Mouse (Mus musculus): ENCODE data around the gene Slc2a1.

Gene Slc2a1

DNA sequence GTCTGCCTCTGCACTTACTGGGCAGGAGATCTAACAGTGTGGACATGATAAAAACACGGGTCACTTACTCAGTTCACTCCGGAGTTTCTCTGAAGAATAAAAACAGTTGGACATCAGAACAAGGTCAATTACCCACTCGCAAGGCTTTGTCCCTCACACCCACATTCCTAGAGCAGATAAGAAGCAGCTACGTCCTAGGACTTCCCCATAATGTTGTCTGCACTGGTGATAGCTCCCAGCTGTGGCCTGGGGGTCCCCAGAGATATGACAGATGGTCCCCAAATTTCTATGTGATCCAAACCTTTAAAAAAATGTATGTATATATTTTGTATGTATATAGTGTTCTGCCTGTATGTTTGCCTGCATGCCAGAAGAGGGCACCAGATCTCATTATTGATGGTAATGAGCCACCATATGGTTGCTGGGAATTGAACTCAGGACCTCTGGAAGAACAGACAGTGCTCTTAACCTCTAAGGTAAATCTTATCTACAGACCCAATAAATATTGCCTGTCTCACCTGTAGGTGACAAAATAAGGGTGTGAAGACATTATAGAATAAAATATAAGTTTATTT lies 71.7 kb downstream of the Slc2a1 start:
- DNase-seq = no peak

DNA sequence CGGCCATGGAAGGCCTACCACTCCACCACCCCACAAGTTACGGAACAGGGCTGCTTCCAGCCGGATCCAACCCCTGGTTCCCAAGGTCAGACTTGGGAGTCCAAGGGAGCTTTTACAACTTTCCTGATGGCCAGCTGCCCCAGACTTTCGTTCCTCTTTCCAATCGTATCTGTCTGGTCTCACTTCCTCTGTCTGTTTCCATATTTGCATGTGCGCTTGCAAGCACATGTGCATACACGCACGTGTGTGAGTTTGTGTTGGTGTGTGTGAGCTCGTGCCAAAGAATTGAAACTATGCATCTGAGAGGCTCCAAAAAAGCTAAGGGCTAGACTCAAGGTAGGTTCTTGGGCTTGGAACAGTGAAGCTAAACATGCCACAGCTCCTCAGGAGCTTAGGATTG lies 72.9 kb downstream of the Slc2a1 start:
- no peak for DNase-seq

DNA sequence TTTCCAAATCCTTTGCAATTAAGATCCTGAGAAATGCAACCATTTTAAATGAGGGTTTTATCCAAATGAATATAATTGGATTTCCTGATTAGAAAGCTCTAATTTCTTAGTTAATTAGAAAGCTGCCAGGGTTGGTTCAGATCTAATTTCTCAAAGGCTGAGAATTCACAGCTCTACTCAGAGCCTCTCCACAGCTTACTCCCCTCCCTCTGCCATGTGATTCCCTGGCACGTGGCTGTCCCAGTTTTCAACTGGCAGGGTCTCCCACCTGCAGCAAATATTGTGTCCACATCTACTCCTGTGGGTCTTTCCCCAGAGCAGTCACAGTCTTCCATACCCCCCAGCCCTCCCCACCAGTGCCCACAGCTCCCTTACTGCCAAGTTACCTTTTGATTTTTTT lies 75.0 kb downstream of the Slc2a1 start:
- no peak for DNase-seq

DNA sequence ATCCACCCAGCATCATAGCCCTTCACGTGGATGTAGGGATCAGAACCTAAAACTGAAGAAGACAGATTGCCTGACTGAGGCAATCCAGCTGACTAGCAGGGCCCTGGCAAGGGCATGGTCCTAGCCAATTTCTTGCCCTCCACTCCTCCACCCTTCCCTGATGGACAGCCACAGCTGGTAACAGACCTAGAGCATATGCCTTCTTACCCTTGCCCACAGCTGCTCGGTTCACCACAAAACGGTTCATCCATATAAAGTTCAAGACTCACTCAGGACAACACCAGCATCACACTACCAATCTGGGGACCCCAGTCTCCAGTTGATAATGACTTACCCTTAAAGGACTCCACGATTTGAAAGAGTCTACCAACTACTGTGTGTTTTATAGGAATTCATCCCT lies 77.3 kb downstream of the Slc2a1 start:
- no peak for DNase-seq
